Mouse (Mus musculus) mesoderm, embryonic 11.5 days (tissue): ENCODE measurements around the gene Arel1.
A peak's percentile ranks its signal among the peaks of the same experiment; 100 is the strongest.

Experiments
- DNase-seq: peaks from one replicate; pipeline ENCODE4 v3.0.0-alpha.2; 2012; ENCODE audit warnings: low read depth, low spot score

Gene Arel1

GRCm38 (mm10) chr12:84970428-84971096, at the start of gene Arel1, which contains the start of gene Fcf1:
TSS of gene Arel1 (minus strand) at chr12:84970900.
TSS of gene Fcf1 (plus strand) at chr12:84970897.
- DNase-seq = peak; percentile 95

GRCm38 (mm10) chr12:85012185-85012584, 41.5 kb upstream of the Arel1 start:
- no peak for DNase-seq

- DNase-seq = no peak
These were observed 39.8 kb upstream of the Arel1 start for GRCm38 (mm10) chr12:85010541-85010940.

DNA sequence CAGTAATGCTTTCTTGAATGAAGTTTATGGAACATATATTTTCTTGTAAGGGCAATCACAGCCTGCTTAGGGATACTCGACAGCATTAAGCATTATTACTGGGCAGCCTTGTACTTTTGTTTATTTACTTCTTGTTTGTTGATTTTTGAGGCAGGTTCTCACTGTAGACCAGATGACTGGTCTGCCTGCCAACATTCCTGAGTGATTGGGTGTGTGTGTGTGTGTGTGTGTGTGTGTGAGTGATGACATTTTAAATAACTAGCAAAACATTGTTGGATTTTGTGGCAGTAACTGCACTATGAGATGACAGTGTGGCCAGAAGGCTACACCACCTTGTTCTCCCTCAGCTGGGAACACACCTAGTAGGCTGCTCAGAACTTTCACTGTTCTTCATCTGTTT, 39.1 kb upstream of the Arel1 start:
- no peak for DNase-seq

GRCm38 (mm10) chr12:85007021-85007420, 36.3 kb upstream of the Arel1 start:
- no peak for DNase-seq

- no peak for DNase-seq
These were observed 35.5 kb upstream of the Arel1 start for GRCm38 (mm10) chr12:85006206-85006605.

DNA sequence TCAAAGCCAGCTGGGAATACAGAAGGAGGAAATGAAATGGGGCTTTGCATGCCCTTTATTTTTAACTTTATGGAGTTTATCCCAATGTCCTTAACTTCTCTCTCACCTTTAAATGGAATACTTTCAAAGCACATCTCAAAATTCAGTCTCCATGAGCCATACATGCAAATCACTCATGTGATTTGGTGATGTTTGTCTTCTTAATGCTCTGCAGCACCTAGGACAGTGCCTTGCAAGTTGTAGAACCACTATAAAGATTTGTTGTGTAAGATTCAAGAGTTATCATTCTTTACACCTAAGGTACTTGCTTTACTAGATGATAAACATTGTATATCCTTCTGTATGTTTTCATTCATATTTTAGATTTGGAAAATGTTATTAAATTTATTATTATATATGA, 28.4 kb upstream of the Arel1 start:
- no peak for DNase-seq

- peak; percentile 35 for DNase-seq
These were observed 26.1 kb upstream of the Arel1 start for GRCm38 (mm10) chr12:84996501-84997398.

DNA sequence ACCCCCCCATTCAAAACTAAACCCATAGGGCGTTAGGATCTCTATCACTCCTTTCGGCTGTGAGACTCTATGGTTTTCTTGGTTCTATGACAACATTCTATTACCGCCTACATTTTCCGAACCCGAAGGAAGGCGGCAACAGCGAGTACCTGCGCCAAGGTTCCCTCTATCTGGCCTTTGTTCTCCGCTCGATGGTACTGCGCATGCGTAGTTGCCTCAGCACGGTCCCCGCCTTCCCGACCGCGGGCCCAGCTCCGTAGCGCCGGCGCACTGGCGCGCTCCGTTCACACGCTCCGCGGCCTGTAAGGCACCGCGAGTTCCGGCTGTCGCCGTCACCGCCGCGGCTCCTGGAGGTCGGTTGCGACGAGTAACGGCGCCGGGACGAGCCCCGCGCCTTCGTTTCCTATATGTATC, 25.4 kb upstream of the Arel1 start, which contains the start of gene Ylpm1:
Gene Ylpm1, plus strand, starts transcription at position 239 of the 414 bp plus-strand sequence.
- DNase-seq = peak; percentile 99

GRCm38 (mm10) chr12:84995112-84995761, 24.5 kb upstream of the Arel1 start:
- DNase-seq = no peak

GRCm38 (mm10) chr12:84989456-84989855, 18.8 kb upstream of the Arel1 start:
- no peak for DNase-seq

DNA sequence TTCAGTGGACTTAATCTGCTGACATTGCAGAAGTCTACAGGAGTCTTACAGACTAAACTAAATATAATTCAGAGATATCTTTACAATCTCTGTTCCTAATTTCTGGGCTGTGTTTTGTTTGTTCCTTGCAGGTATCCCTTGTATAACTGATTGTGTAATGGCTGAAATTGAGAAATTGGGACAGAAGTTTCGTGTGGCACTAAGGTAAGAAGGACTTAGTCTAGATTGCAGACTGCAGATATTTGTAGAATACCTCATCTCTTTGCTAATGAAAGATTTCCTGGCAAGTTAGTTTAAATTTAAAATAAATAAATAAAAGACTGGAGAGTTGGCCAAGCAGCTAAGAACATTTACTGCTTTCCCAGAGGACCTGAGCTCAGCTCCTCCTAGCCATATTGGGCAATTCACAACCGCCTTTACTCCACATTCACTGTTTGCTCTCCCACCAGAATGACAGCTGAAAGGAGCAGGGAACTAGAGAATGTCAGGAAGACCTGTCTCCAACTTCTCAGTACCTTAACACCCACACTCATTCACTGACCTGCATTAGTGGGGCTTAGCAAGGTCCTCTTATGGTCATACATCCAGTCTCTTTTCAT, 8.7 kb upstream of the Arel1 start:
- no peak for DNase-seq

- no peak for DNase-seq
These were observed 858 bp downstream of the Arel1 start for GRCm38 (mm10) chr12:84969656-84970427.

GRCm38 (mm10) chr12:84968831-84969655, 1.7 kb downstream of the Arel1 start:
- DNase-seq = no peak

DNA sequence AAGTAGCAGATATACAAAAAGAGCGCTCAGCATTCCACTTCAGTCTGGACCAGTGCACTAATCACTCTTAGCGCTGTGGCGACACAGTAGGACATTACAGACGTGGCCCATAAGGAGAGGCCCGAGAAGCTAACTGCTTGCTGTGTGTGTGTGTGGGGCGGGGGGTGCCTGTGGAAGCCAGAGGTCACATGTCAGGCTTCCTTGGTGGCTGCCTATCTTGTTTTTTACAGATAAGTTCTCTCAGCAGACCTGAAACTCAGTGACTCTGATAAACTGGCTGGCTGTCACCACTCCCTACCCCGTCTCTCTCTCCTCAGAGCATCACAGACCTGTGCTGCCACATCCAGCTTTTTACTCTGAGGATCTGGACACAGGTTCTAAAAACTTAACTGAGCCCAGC, 8.1 kb downstream of the Arel1 start:
- no peak for DNase-seq

DNA sequence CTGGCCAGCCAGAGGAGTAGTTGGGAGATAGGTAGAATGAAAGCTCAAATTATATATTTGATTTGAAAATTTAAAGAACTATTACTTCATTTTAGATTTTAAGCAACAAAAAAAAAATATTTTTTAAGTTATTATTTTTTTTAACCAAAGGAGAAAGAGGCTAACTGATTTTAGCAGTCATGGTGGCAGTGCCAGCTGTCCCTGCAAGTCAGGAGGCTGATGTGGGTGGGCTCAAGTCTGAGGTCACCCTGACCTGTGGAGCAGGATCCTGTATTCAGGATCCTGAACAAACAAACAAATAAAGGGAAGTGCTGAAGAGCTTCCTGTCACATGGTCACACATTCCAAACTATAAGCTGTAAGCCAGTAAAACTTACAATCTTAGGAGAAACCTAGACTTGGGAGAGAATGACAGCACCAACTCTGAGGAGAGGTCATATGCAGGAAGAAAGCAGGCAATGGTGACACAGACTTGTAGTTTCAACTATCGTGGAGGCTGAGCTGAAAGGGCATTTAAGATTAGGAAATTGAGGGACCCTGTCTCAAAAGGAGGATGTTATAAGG, 11.8 kb downstream of the Arel1 start:
- DNase-seq = no peak

- no peak for DNase-seq
These were observed 14.4 kb downstream of the Arel1 start for GRCm38 (mm10) chr12:84956317-84956716.

DNA sequence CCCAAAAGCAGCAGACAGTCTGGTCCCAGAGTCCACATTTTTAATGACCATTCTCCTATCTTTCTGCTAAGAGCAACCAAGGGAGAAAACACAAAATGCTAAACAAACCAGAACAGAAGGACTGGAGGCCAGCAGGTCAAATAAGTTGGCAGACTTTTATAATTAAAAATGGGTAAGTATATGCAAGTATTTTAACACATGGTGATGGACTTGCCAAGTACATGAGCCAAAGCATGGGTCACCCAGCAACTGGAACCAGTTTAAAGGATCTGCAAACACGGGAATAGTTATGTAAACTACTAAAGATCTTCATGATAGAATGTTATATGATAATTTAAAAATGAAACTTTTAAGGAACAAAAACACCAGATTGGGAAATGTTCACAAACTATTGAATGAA, 18.3 kb downstream of the Arel1 start:
- DNase-seq = no peak

- no peak for DNase-seq
These were observed 19.2 kb downstream of the Arel1 start for GRCm38 (mm10) chr12:84951531-84951930.

DNA sequence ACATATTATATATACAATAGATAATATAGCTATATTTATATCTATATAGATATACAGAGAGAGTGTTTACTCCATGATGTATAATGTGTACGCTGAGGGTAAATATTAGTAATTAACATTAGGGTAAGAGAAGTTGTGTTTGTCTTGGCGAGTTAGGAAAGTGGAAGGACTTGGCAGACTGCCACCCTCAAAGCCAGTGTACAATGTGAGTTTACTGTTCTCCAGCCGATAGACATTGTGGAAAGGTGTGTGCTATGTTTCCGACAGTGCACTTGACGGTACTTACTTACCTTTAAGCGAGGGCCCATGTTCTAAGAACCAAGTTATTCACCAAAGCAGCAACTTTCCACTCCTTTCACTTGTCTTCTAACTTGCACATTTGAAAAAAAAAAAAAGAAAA, 19.9 kb downstream of the Arel1 start:
- no peak for DNase-seq
